Mouse (Mus musculus) embryo, embryonic 11 days (tissue): ENCODE data around the gene Rnf126.
"Not testable (repeated sequence)": the region's sequence is repeated elsewhere in the genome, so short reads cannot be mapped to it uniquely, and the experiment has no call there.

ENCODE experiments used
- DNase-seq: peaks from one replicate; pipeline ENCODE4 v3.0.0-alpha.2; 2015

Gene Rnf126

DNA sequence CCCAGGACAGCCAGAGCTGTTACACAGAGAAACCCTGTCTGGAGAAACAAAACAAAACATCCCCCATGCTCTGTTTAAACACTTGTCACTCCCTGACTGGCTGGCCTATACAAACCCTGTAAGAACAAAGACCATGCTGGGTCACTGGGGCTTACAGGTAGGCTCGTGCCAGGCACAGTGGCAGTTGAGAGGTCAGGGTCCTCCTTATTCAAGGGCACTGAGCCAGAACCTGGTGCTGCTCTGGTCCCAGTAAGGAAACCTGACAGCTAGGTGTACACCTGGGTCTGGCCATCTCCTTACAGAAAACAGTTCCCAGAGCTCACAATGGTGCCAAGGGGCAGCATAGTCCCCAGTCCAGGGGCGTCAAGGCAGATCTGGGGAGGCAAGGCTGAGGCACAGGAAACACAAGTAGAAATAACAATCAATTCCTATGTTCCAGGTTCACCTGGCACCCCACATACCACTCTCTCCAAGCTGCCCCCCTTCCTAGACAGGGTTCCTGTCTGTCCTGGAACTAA is 1.5 kb downstream of the Rnf126 start:
- DNase-seq = no peak

DNA sequence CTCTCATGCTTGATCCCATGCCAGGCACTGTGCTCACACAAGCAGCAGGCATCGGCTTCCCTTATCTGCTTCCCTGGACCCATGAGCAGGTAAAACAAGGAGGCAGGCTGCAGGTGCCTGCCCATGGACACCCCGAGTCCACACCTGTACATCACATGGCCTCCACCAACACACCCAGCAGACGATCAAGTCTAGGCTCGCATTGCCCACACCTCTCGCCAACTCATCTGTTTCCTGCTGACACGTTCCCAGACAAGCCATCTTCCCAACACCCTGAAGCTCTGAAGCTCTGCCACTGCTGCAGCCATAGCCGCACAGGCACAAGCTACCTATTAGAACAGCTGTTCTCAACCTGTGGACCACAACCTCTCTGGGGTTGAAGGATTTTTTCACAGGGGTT is 2.5 kb downstream of the Rnf126 start:
- no peak for DNase-seq

DNA sequence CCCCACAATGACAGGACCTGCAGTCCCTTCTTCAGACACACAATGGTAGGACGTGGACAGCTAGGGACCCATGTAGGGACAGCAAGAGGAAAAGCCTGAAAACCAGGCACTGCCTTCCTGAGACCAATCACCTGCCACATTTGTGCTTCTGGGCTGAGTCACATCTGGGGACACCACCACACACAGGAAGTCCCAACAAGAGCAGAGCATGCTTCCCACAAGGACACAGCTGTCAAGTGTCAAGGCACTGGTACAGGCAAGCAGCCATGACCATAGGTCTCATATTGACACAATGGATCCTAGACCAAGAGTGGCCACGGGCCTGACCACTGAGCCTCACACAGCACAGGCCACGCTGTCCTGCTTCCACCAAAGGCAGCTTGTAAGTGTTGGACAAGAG is 3.9 kb downstream of the Rnf126 start:
- no peak for DNase-seq

DNA sequence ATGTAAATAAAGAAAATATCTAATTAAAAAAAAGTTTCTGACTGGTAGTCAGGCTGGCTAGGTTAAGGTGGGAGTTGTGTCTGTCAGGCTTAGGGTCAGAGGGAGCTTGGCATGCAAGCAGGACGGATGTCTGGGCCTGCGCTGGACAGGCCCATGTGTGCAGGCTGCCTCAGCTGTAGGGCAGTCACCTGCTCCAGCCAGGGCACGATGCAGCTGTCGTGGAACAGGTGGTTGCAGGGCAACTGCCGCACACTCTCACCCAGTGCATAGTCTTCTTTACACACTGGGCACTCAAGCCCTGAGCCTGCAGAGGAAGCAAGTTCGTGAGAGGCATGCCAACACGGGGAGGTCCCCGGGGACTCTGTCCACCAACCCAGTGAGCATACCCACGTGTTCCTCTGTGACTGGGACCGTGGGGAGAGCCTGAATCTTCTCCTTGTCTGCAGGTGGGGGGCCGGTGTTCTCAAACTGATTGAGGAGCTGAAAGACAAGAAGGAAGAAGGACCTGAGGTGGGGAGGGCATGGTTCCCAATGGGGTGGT is 6.1 kb downstream of the Rnf126 start:
- no peak for DNase-seq

DNA sequence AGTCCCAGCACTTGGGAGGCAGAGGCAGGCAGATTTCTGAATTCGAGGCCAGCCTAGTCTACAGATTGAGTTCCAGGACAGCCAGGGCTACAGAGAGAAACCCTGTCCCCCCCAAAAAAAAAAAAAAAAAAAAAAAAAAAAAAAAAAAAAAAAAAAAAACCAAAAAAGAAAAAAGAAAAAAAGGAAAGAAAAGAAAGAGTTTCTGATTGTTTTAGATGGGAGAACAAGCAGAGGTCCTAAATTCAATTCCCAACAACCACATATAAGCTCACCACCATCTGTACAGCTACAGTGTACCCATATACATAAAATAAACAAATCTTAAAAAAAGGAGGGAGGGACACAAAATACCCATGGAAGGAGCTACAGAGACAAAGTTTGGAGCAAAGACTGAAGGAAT is 7.1 kb downstream of the Rnf126 start:
- DNase-seq = not testable (repeated sequence)

DNA sequence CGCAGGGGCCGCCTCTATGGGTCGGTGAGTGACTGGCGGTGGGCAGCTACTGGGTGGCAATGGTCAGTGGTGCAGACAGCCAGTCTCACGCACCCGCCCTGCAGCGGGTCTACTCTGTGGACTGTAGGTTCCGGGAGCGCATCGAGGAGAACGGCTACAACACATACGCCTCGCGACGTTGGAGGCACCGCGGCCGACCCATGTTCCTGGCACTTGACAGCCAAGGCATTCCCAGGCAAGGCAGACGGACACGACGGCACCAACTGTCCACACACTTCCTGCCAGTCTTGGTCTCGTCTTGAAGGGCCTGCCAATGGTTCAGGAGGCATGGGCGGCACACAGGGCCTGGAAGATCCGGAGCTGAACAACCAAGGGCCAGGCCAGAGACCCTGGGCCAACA is 10.1 kb downstream of the Rnf126 start:
- DNase-seq = no peak

DNA sequence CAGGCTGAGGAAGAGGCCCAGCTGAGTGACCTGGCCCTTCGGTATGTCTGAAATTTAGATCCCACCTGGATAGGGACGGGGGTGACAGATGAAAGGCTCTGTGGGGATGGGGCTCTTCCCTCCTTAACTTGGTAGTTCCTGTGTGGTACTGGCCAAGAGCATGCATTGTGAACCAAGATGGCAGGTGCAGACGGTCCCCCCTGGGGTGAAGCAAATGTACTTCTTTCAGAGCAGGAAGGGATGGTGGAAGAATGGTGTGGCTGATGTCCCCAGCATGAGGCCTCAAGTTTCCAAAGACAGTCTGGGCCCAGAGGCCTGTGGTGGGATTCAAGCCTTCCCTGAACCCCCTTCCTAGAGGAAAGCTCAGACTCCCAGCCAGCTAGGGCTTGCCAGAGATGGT is 10.9 kb downstream of the Rnf126 start:
- DNase-seq = no peak

DNA sequence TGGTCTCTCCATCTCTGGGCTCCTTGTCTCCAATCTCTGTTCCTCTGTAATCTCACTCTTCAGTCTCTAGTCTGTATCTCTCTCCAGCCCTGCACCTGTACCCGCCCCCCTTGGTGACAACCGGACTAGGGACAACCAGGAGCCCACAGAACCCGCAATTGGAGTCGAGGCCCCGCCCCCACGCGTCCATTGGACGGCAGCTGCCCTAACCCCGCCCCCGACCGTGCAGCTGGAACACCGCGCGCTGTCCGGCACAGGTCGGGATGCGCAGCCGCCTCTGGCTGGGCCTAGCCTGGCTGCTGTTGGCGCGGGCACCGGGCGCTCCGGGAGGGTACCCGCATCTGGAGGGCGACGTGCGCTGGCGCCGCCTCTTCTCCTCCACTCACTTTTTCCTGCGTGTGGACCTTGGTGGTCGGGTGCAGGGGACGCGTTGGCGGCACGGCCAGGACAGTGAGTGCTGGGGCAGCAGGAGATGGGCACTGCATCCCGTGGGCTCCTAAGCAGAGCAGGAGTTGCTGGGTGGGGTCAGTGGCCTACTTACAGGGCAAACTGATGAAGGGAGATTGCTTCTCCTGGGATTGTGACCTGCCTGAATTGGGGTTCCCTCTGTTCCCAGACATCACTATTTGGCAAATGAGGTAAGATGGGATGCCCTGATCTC is 11.8 kb downstream of the Rnf126 start, which contains the start of gene Fgf22:
Fgf22 (plus strand) TSS at position 221 of the 661 bp plus-strand sequence.
- peak; percentile 88 for DNase-seq

DNA sequence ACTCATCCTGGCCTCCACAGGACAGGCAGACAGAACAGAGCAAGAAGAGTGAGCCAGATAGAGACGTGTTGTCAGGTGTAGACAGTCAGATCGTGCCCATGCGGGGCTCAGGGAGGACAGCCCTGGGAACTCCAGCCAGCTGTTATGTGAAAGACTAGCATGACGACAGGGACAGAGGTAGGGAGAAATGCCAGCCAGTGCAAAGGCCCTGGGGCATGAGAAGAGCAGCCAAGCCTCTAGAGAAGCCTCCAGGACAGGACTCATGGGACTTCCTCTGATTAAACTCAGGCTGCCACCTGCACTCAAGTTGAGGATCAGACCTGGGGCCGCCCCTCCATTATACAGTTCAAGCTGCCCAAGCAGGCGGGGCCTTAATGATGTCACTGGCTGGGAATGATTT is 18.3 kb downstream of the Rnf126 start:
- no peak for DNase-seq

DNA sequence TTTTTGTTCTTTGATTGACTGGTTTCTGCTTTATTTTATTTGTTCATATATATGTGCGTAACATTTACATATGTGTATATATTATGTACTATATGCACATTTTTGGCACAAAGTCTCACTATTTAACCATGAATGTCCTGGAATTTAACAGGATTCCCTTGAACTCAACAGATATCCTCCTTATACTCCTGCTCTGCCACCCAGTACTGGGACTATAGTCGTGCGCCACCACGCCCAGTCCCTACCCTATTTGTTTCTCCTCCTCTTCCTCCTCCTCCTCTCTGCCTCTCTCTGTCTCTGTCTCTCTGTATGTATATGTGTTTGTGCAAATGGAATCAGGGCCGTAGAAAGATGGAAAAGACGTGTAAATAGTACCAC is 20.0 kb downstream of the Rnf126 start:
- no peak for DNase-seq

DNA sequence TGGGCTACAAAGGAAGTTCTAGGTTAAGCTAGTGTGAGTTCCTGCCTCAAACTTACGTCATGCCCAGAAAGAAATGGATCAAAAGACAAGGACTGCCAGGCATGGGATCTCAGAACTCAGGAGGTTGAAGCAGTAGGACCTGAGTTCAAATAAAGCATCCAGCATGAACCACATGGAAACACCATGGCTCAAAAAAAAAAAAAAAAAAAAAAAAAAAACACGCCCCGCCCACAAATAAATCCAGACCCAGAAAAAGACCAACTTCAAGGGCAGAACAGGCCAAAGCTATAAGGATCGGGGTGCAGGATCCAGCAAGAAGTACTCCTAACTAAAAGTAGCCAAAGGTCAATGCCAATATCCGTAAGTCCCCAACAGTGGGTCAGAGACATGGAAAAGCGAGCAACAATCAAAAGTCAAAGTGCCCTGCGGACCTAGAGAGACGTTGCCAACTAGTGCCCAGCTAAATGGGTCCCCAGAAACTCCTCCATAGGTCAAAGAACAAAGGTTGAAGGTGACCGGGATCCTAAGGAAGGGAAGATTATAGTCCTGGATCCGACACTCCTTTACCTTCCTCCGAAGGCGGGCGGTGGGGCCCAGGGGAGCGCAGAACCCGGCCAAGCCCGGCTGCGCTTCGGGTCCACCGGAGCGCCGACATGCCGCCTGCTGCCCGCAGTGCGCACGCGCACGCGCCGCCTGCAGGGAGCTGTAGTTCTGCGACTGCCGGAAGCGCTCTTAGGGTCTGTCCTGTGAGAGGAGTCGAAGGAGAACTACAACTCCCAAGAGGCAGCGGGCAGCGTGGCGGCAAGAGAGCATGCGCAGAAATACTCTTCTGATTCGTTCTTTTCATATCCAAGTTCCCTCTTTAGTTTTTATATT is 20.6 kb downstream of the Rnf126 start, which contains the start of gene Polrmt:
Polrmt (minus strand) TSS at position 684 of the 876 bp plus-strand sequence.
- peak; percentile 98 for DNase-seq

DNA sequence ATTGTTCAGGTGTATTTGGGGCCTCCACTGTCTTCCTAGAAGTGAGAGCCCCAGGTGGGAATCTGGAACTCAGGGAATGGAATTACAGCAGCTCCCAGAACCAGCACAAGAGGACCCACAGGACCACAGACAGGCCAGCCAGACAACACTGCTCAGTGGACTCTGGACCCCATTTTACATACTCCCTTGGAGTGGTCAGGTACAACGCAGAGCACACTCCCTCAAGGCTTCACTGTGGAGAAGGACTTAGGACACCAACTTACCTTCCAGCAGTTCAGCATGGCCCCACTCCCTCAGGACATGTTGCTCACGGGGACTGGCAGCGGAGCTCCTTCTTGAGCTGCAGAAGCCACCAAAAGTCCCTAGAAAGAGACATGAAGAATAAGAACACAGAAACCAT is 21.3 kb downstream of the Rnf126 start:
- no peak for DNase-seq

DNA sequence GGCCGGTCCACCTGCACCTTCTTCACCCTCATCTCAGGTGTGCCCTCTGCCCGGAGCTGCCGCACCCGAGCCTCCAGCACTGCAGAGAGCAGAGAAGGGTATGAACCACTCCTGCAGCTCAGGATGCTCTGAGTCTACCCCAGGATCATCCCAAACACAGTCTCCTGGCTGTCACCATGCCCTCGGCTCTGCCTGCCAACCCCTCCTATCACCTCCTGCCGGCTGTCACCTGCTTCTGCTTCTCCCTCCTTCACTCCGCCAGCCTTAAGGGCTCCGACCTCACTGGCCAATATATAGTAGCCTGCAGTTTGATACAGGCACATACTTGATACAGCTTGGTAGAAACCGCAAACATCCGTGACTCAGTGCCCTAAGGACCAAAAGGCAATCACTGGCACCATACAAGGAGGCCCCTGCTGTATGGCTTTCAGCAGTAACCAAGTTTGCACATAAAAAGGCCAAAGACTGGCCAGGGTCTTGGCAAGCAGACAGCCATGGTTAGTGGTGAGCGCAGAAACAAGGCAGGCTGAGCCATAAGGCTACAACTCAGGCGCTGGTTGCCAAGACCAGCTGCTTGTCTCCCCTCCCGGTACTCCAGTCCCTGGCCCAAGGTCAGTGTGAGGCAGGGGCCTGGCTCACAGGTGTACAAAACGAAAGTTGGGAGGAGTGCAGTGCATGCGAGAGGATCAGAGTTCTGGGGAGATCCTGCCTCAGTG is 22.9 kb downstream of the Rnf126 start:
- no peak for DNase-seq

DNA sequence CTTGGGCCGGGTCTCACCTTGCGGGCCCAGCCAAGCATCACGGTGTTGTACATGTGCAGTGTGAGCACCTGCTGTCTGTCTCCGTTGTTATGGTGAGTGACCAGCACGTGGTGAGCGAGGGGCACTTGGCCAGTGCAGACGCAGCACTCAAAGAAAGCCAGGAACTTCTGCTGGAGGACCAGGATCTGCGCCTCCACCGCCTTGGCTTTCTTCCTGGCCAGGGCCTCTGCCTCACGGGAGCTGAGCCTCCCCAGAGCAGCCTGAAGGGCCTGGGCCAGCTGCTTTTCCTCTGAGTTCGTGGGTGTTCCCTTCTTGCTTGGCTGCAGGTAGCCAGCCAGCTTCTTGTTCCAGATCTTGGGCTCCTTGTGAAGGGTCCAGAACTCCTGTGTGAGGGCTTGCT is 23.6 kb downstream of the Rnf126 start:
- DNase-seq = no peak

DNA sequence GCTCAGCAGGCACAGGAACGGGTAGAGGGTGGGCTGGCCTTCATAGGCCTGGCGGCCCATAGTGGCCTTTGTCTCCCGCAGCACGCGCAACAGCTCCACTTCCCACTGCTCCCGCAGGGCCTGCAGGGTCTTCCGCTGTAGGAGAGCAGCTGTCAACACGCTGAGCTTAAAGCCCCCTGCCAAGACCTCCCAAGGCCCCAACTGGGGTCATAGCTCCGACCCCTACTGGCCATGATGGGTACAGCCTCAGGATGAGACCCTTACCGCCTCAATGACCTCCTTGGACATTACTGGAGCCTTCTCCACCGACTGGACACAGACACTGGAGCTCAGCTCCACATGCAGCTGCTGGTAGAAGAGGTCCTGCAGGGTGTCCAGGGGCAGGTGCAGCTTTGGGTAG is 25.9 kb downstream of the Rnf126 start:
- no peak for DNase-seq

DNA sequence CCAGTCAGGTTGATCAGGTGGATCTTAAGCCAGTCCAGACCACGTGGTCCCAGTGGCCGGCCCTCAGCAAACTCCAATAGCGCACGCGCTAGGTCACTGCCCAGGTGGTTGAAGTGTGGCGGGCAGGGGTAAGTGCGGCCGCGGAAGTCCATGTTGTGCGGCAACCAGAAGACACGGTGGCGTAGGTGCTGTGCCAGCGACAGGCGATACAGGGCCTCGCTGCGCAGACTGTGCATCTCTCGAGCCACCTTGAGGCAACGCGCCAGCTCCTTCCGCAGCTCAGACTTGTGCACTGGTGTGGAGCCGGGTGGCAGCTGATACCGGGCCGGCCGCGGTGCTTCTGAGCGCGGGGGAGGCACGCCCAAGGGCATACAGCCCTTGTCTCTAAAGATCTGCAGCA is 27.5 kb downstream of the Rnf126 start:
- no peak for DNase-seq

DNA sequence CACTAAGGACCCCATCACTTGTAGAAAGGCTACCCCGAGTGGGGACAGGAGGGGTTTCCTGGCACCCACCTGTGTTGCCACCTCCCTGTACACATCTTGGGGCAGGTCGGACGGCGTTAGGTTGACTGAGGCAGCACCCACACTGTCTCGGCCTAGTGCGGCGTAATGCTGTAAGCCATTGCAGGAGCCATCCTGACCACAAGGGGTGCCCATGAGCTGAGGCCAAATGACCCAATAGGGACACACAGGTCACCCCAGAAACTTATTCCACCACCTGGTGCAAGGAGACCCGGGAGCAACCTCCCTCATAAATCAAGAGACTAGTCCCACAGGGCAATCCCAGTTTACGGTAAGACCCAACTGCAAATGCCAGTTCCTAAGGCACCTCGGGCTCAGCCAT is 28.5 kb downstream of the Rnf126 start:
- no peak for DNase-seq

DNA sequence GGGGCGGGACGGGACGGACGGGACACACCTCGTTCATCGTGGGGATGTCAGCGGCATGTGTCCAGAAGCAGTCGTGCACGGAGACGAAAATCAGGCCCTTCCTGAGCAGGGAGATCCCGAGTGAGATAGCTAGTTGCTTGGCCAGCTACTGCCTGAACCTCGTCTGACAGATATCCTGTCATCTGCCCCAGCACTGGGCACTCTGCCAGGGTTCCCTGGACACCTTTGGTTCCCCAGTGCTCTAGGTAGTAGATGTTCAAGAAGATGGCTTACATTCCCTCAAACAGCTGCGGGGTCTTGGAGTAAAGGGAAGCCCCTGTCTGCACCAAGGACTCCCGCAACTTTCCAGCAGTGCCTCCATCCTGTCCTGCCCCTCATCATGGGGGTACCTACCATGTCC is 30.0 kb downstream of the Rnf126 start:
- no peak for DNase-seq

DNA sequence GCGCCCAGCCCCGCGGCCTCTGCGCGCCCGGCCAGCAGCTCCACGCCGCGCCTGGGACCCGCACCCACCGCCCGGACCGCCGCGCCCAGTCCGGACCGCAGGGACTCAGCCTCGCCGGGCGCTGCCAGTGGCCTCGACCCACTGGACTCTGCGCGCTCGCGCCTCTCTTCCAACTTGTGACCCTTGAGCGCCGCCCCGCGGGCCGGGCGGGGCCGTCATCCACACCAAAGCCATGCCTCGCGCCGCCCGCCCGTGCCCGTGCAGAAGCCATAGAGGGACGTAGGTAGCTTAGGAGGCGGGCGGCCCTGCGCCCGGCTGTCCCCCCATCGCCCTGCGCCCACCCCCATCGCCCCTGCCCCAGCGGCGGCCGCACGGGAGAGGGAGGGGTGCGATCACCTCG is 31.4 kb downstream of the Rnf126 start:
- peak; percentile 43 for DNase-seq

DNA sequence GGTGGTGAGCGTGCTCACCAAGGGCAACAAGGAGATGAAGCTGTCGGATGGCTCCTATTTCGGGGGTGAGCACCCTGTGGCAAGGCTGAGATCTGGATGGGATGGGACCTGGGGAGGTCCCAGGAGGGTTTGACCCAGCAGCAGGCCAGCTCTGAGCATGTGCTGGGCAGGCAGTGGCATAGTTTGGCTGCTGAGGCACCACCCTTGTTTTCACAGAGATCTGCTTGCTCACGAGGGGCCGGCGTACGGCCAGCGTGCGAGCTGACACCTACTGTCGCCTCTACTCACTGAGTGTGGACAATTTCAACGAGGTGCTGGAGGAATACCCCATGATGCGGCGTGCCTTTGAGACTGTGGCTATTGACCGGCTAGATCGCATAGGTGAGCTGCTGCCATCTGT is 32.9 kb downstream of the Rnf126 start:
- DNase-seq = no peak

DNA sequence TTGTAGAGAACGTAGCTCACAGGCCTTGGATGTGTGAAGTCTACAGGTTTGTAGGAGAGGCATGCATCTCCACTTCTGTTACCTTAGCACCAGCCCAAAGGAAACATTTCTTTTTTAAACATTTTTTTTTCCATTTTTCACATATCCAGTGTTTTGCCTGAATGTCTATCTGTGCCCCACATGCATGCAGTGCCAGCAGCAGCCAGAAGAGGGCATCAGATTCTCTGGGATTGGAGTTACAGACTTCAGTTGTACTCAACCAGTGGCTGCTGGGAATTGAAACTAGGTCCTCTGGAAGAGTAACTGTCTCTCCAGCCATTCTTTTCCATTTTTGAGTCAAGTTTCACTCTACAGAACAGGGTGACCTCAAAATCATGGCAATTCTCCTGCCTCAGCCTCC is 34.3 kb downstream of the Rnf126 start:
- DNase-seq = no peak

DNA sequence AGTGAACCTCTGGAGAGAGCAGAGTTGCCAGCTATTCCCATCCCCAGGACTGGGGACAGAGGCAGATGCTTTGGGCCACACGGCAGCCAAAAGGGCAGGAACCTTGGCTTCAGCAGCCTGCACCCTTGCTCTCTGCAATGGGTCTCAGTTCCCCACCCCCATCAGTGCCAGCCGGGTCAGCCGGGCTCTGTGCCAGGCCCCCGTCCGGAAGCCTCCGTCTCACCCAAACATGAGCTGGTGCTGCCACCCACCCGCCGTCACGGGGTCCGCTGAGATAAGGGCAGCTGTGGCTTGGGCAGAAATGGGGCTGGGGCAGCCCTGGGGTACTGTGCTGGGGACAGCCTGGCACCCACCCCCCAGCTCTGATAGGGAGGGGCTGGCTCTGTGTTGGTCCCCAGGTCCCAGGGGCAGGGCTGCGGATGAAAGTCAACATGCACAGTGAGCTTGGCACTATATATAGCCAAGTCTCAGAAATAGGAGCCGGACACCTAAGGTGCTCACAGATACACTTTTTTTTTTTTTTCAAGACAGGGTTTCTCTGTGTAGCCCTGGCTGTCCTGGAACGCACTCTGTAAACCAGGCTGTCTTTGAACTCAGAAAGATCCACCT is 37.3 kb downstream of the Rnf126 start:
- DNase-seq = no peak
